ENCODE assay signal across 8 mouse cellular contexts in the genomic region with DNA sequence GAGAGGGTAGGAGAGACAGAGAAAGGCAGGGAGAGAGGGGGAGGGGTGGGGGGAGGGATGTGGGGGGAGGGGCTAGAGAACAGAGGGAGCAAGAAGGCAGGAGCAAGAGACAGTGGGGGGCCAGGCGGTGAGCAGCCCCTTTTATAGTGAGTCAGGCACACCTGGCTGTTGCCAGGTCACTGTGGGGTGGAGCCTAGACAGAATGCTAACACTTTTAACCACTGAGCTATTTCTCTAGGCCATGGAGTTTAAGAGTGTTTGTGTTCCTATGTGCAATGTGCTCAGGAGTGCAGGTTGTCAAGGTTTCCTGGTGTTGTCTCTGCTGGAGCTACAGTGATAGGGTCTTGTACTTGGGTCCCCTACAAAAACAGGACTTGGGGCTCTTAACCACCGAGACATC. TPM values are rescaled to one million over a fixed set of nuclear protein-coding genes. Genes with fewer than 3 reads are reported as not detected.
DNase-seq lines count a peak whose midpoint lies in the region; ATAC-seq and TF ChIP-seq lines count a peak whose summit lies in the region.

No protein-coding gene starts in this region.

- no peak overlapping the region for H3K9ac ChIP-seq in heart, embryonic 15.5 days
- H3K9ac ChIP-seq in intestine, embryonic 15.5 days = no peak overlapping the region
- no peak overlapping the region for H3K9ac ChIP-seq in stomach, embryonic 14.5 days (replicated peaks; ENCODE audit: low read depth, low read length)

- TF ChIP-seq CTCF in lung, adult 2 months (IDR thresholded peaks at IDR 0.05; ENCODE audit: insufficient read depth, low read length) = no peak

- H3K27ac ChIP-seq in heart, embryonic 15.5 days = peak overlapping the region; percentile 92; the same call in 1 of the 2 replicates
- H3K27ac ChIP-seq in intestine, embryonic 15.5 days = peak overlapping the region; percentile 96; the same call in 1 of the 2 replicates
- peak overlapping the region; percentile 95; the same call in 1 of the 2 replicates for H3K27ac ChIP-seq in stomach, embryonic 14.5 days (ENCODE audit: low read length)

- no peak for ATAC-seq in heart, embryonic 15.5 days (replicated peaks; ENCODE audit: insufficient number of reproducible peaks, insufficient read depth, low FRiP score, low read depth)
- ATAC-seq in intestine, embryonic 15.5 days = no peak
- ATAC-seq in stomach, embryonic 14.5 days (ENCODE audit: insufficient number of reproducible peaks, insufficient read depth, low FRiP score, low read depth) = no peak
- ATAC-seq in monocyte, adult 5-6 weeks (replicated peaks; ENCODE audit: insufficient number of reproducible peaks, low FRiP score, low TSS enrichment, poor library complexity, severe bottlenecking) = no peak

- WGBS in heart, embryonic 15.5 days = 59% methylated on average over 2 of the region's 2 CpGs
- WGBS in lung, adult 2 months = 33% methylated on average over 2 of the region's 2 CpGs
- WGBS in intestine, embryonic 15.5 days = 41% methylated on average over 2 of the region's 2 CpGs
- WGBS in stomach, embryonic 14.5 days = 37% methylated on average over 2 of the region's 2 CpGs

- H3K9me3 ChIP-seq in heart, embryonic 15.5 days (replicated peaks) = no peaks in the 10 kb centered on the region
- H3K9me3 ChIP-seq in intestine, embryonic 15.5 days = no peaks in the 10 kb centered on the region
- H3K9me3 ChIP-seq in stomach, embryonic 14.5 days (ENCODE audit: control insufficient read depth, low read depth, low read length) = no peaks in the 10 kb centered on the region

- H3K4me2 ChIP-seq in heart, embryonic 15.5 days = no peak overlapping the region
- 0 out of 2 replicates have a peak overlapping the region, but pooled peaks have one; percentile 70 for H3K4me2 ChIP-seq in intestine, embryonic 15.5 days (replicated peaks)
- no peak overlapping the region for H3K4me2 ChIP-seq in stomach, embryonic 14.5 days (replicated peaks; ENCODE audit: low read depth, low read length)

- H3K4me1 ChIP-seq in heart, embryonic 15.5 days (replicated peaks) = peaks cover 25% of the 10 kb centered on the region
- H3K4me1 ChIP-seq in lung, adult 2 months (ENCODE audit: control insufficient read depth, insufficient read depth, low read length) = peaks cover 15% of the 10 kb centered on the region
- H3K4me1 ChIP-seq in intestine, embryonic 15.5 days (replicated peaks) = peaks cover 38% of the 10 kb centered on the region
- peaks cover 25% of the 10 kb centered on the region for H3K4me1 ChIP-seq in stomach, embryonic 14.5 days (ENCODE audit: control insufficient read depth, insufficient read depth, low read length)

- H3K27me3 ChIP-seq in heart, embryonic 15.5 days = no peaks in the 10 kb centered on the region
- H3K27me3 ChIP-seq in intestine, embryonic 15.5 days (replicated peaks) = no peaks in the 10 kb centered on the region
- no peaks in the 10 kb centered on the region for H3K27me3 ChIP-seq in stomach, embryonic 14.5 days (ENCODE audit: control insufficient read depth, insufficient read depth, low read length)

- no peak for TF ChIP-seq POLR2A in lung, adult 2 months (IDR thresholded peaks at IDR 0.05; ENCODE audit: borderline replicate concordance, extremely low read depth, low read depth, low read length)

- peaks cover 7% of the 10 kb centered on the region; the same call in 1 of the 2 replicates for H3K36me3 ChIP-seq in heart, embryonic 15.5 days
- H3K36me3 ChIP-seq in intestine, embryonic 15.5 days = 0 out of 2 replicates have a peak, but pooled peaks cover 5% of the 10 kb centered on the region
- peaks cover 8% of the 10 kb centered on the region for H3K36me3 ChIP-seq in stomach, embryonic 14.5 days (ENCODE audit: control insufficient read depth, insufficient read depth, low read length)

- H3K4me3 ChIP-seq in heart, embryonic 15.5 days = no peak overlapping the region
- no peak overlapping the region for H3K4me3 ChIP-seq in lung, adult 2 months (replicated peaks; ENCODE audit: extremely low read depth, low read depth, low read length)
- no peak overlapping the region for H3K4me3 ChIP-seq in intestine, embryonic 15.5 days (replicated peaks)
- H3K4me3 ChIP-seq in stomach, embryonic 14.5 days (ENCODE audit: low read depth, low read length) = no peak overlapping the region

- DNase-seq in heart, adult 9 months (ENCODE audit: low spot score in 2 of 2) = no peak
- DNase-seq in lung, postnatal 36 days = peak; percentile 46
- no peak for DNase-seq in lung, adult 2 months
- no peak for DNase-seq in right cerebral cortex, adult 18-20 months

RNA-seq across cellular contexts. Expression of gene Zdhhc18, which starts 8.8 kb away (rescaled TPM):
- polyA plus RNA-seq in heart, embryonic 15.5 days (2015; fragmentation: Nextera tagmentation; extraction: Ambion mirVana) = 4.6 and 9.4 TPM in 2 replicates
- 79.1 and 85.6 TPM in 2 replicates for polyA plus RNA-seq in lung, adult 2 months (2012; rRNA removed)
- polyA plus RNA-seq in intestine, embryonic 15.5 days (2015; fragmentation: Nextera tagmentation; extraction: Ambion mirVana) = 2.0 and 4.1 TPM in 2 replicates
- 2.7 and 3.2 TPM in 2 replicates for polyA plus RNA-seq in stomach, embryonic 14.5 days (2014; fragmentation: Nextera tagmentation; extraction: Ambion mirVana)
- total RNA-seq in monocyte, adult 5-6 weeks (2017) = 12.8 to 48.9 TPM (median 20.8 TPM) in 3 replicates

RNA-seq across cellular contexts. Expression of gene Pigv, which starts 13.7 kb away (rescaled TPM):
- 11.8 and 14.6 TPM in 2 replicates for polyA plus RNA-seq in heart, embryonic 15.5 days (2015; fragmentation: Nextera tagmentation; extraction: Ambion mirVana)
- 13.6 and 15.9 TPM in 2 replicates for polyA plus RNA-seq in lung, adult 2 months (2012; rRNA removed)
- polyA plus RNA-seq in intestine, embryonic 15.5 days (2015; fragmentation: Nextera tagmentation; extraction: Ambion mirVana) = 16.9 and 17.7 TPM in 2 replicates
- polyA plus RNA-seq in stomach, embryonic 14.5 days (2014; fragmentation: Nextera tagmentation; extraction: Ambion mirVana) = 15.6 and 18.9 TPM in 2 replicates
- 3.5 to 16.0 TPM (median 5.7 TPM) in 3 replicates for total RNA-seq in monocyte, adult 5-6 weeks (2017)

RNA-seq across cellular contexts. Expression of gene Sfn, which starts 56.8 kb away (rescaled TPM):
- polyA plus RNA-seq in heart, embryonic 15.5 days (2015; fragmentation: Nextera tagmentation; extraction: Ambion mirVana) = 3.0 and 25.1 TPM in 2 replicates
- 13.0 and 107 TPM in 2 replicates for polyA plus RNA-seq in lung, adult 2 months (2012; rRNA removed)
- polyA plus RNA-seq in intestine, embryonic 15.5 days (2015; fragmentation: Nextera tagmentation; extraction: Ambion mirVana) = 47.4 and 51.0 TPM in 2 replicates
- 158 and 163 TPM in 2 replicates for polyA plus RNA-seq in stomach, embryonic 14.5 days (2014; fragmentation: Nextera tagmentation; extraction: Ambion mirVana)
- 6.3 to 20.1 TPM (median 7.1 TPM) in 3 replicates for total RNA-seq in monocyte, adult 5-6 weeks (2017)
